Mouse (Mus musculus) CH12.LX (cell line): ENCODE measurements at regions not wholly inside any gene's neighbourhood (a gene's known extent, or its start where the extent isn't known, plus 50 kb on each side); places are given as distances from the start of the nearest gene placed in this dataset.

Source experiments
- DNase-seq: peaks from one replicate; pipeline ENCODE4 v3.0.0-alpha.2; 2013; ENCODE audit errors: extremely low read depth
- H3K27ac ChIP-seq: 2 replicates; pipeline ENCODE4 v1.5.1; 2012; ENCODE audit warnings: low read depth, mild to moderate bottlenecking, control low read depth, moderate library complexity; ENCODE audit not compliant: insufficient read depth
- H3K27me3 ChIP-seq: replicated peaks from 2 replicates; pipeline ENCODE3; 2012; ENCODE audit warnings: inconsistent platforms
- H3K36me3 ChIP-seq, 2 experiments: replicated peaks in 1 of 2; 2 replicates each; pipeline versions ENCODE3 to v1.6.1; 2012; ENCODE audit warnings: inconsistent platforms in 1 of 2, low read length in 1 of 2, mild to moderate bottlenecking in 1 of 2, mixed read lengths in 1 of 2, moderate library complexity in 1 of 2; ENCODE audit not compliant: control insufficient read depth in 1 of 2, insufficient read depth in 1 of 2
- H3K4me1 ChIP-seq, 2 experiments: 2 replicates each; pipeline ENCODE4 v1.6.1; 2012; ENCODE audit warnings: inconsistent platforms in 1 of 2, moderate library complexity in 1 of 2; ENCODE audit not compliant: insufficient read depth in 2 of 2, control insufficient read depth in 1 of 2
- H3K4me2 ChIP-seq: 2 replicates; pipeline ENCODE4 v1.6.1; 2012; ENCODE audit warnings: low read depth, mild to moderate bottlenecking, control low read depth; ENCODE audit not compliant: poor library complexity, insufficient read depth, severe bottlenecking
- H3K4me3 ChIP-seq, 3 experiments: fragments of 150-350 bp in 1 of 3; sonication (generic) in 1 of 3; replicated peaks in 1 of 3; 2 replicates each; pipeline versions ENCODE3 to v1.5.1; 2011 to 2012; ENCODE audit warnings: low read depth in 2 of 3, low read length in 2 of 3, mild to moderate bottlenecking in 2 of 3, moderate library complexity in 2 of 3, control low read depth in 1 of 3, improper control_type of control experiment in 1 of 3, inconsistent platforms in 1 of 3, mixed read lengths in 1 of 3; ENCODE audit not compliant: poor library complexity in 1 of 3
- H3K79me2 ChIP-seq: replicated peaks from 2 replicates; pipeline ENCODE4 v1.6.1; 2012; ENCODE audit warnings: mild to moderate bottlenecking, moderate library complexity; ENCODE audit not compliant: control insufficient read depth, poor library complexity, insufficient read depth, severe bottlenecking; ENCODE audit errors: extremely low read depth
- H3K9ac ChIP-seq: 2 replicates; pipeline ENCODE4 v1.6.1; 2012; ENCODE audit warnings: low read depth, mild to moderate bottlenecking, control low read depth, moderate library complexity; ENCODE audit not compliant: insufficient read depth
- H3K9me3 ChIP-seq: replicated peaks from 2 replicates; pipeline ENCODE3; 2012; ENCODE audit warnings: low read length, inconsistent platforms, mixed read lengths
- CTCF ChIP-seq, 2 experiments: IDR thresholded peaks in 1 of 2; conservative IDR thresholded peaks in 1 of 2; 2 replicates each; pipeline ENCODE4 v1.5.1; 2011 to 2012; ENCODE audit warnings: low read depth in 2 of 2, low read length in 2 of 2, improper control_type of control experiment in 1 of 2, inconsistent platforms in 1 of 2, mild to moderate bottlenecking in 1 of 2, moderate library complexity in 1 of 2
- E2F4 ChIP-seq: IDR thresholded peaks from 2 replicates; pipeline ENCODE4 v1.6.1; 2011; ENCODE audit warnings: low read depth, low read length, improper control_type of control experiment; ENCODE audit not compliant: insufficient replicate concordance
- EP300 ChIP-seq: IDR thresholded peaks from 2 replicates; pipeline ENCODE4 v1.6.1; 2011; ENCODE audit warnings: low read length, improper control_type of control experiment
- GABPA ChIP-seq: IDR thresholded peaks from 2 replicates; pipeline ENCODE4 v1.6.1; 2012; ENCODE audit warnings: low read depth, low read length, improper control_type of control experiment, inconsistent platforms; ENCODE audit not compliant: insufficient replicate concordance
- JUN ChIP-seq: IDR thresholded peaks from 2 replicates; pipeline ENCODE4 v1.6.1; 2011; ENCODE audit warnings: low read depth, mild to moderate bottlenecking, low read length, improper control_type of control experiment, moderate library complexity; ENCODE audit not compliant: insufficient read depth
- JUND ChIP-seq: conservative IDR thresholded peaks from 2 replicates; pipeline ENCODE4 v1.6.1; 2011; ENCODE audit warnings: low read depth, low read length, improper control_type of control experiment
- KAT2A ChIP-seq: IDR thresholded peaks from 2 replicates; pipeline ENCODE4 v1.6.1; 2012; ENCODE audit warnings: low read length, improper control_type of control experiment, inconsistent platforms; ENCODE audit not compliant: insufficient replicate concordance
- MAFK ChIP-seq: IDR thresholded peaks from 2 replicates; pipeline ENCODE4 v1.6.1; 2011; ENCODE audit warnings: low read length, improper control_type of control experiment; ENCODE audit not compliant: insufficient replicate concordance
- MAX ChIP-seq: IDR thresholded peaks from 2 replicates; pipeline ENCODE4 v1.6.1; 2011; ENCODE audit warnings: low read length, improper control_type of control experiment
- MYC ChIP-seq: IDR thresholded peaks from 2 replicates; pipeline ENCODE4 v1.6.1; 2011; ENCODE audit warnings: low read depth, mild to moderate bottlenecking, improper control_type of control experiment, low read length
- NELFE ChIP-seq: IDR thresholded peaks from 2 replicates; pipeline ENCODE4 v1.6.1; 2011; ENCODE audit warnings: low read depth, low read length, improper control_type of control experiment
- NRF1 ChIP-seq: IDR thresholded peaks from 2 replicates; pipeline ENCODE4 v1.6.1; 2014; ENCODE audit warnings: low read depth, mild to moderate bottlenecking, inconsistent platforms, low read length, improper control_type of control experiment, moderate library complexity
- POLR2A ChIP-seq: IDR thresholded peaks from 2 replicates; pipeline ENCODE4 v1.6.1; 2011; ENCODE audit warnings: low read depth, mild to moderate bottlenecking, improper control_type of control experiment, low read length
- RCOR1 ChIP-seq: conservative IDR thresholded peaks from 2 replicates; pipeline ENCODE4 v1.6.1; 2012; ENCODE audit warnings: low read depth, mild to moderate bottlenecking, inconsistent platforms, low read length, improper control_type of control experiment
- SIN3A ChIP-seq: IDR thresholded peaks from 2 replicates; pipeline ENCODE4 v1.6.1; 2012; ENCODE audit warnings: low read length, improper control_type of control experiment, inconsistent platforms
- SMC3 ChIP-seq: IDR thresholded peaks from 2 replicates; pipeline ENCODE4 v1.6.1; 2011; ENCODE audit warnings: low read depth, low read length, improper control_type of control experiment
- TCF12 ChIP-seq: IDR thresholded peaks from 2 replicates; pipeline ENCODE4 v1.6.1; 2014; ENCODE audit warnings: low read depth, mild to moderate bottlenecking, inconsistent platforms, low read length, improper control_type of control experiment
- UBTF ChIP-seq: IDR thresholded peaks from 2 replicates; pipeline ENCODE4 v1.6.1; 2012; ENCODE audit warnings: low read depth, mild to moderate bottlenecking, inconsistent platforms, low read length, improper control_type of control experiment, moderate library complexity
- USF1 ChIP-seq: IDR thresholded peaks from 2 replicates; pipeline ENCODE4 v1.6.1; 2014; ENCODE audit warnings: low read depth, mild to moderate bottlenecking, inconsistent platforms, low read length, improper control_type of control experiment
- USF2 ChIP-seq: conservative IDR thresholded peaks from 2 replicates; pipeline ENCODE4 v1.6.1; 2011; ENCODE audit warnings: low read depth, low read length, improper control_type of control experiment
- ZC3H11A ChIP-seq: IDR thresholded peaks from 2 replicates; pipeline ENCODE4 v1.6.1; 2012; ENCODE audit warnings: low read depth, mild to moderate bottlenecking, inconsistent platforms, low read length, improper control_type of control experiment
- ZNF384 ChIP-seq: IDR thresholded peaks from 2 replicates; pipeline ENCODE4 v1.6.1; 2012; ENCODE audit warnings: low read depth, low read length, improper control_type of control experiment, inconsistent platforms
- dilution Hi-C: fragments of 300-500 bp; cut with MboI; formaldehyde crosslinking; loops from 2 replicates; pipeline ENCODE4 v1.14.3; 2020; ENCODE audit warnings: low sequenced_read_pairs; ENCODE audit not compliant: extremely low pct_unique_long_range_greater_than_20kb, extremely low pct_ligation_motif_present
- in situ Hi-C: fragments of 300-500 bp; cut with MboI; formaldehyde crosslinking; loops from 3 replicates; pipeline ENCODE4 v1.14.3; 2019; ENCODE audit warnings: low sequenced_read_pairs, low pct_ligation_motif_present, low pct_unique_long_range_greater_than_20kb, mixed read lengths

DNA sequence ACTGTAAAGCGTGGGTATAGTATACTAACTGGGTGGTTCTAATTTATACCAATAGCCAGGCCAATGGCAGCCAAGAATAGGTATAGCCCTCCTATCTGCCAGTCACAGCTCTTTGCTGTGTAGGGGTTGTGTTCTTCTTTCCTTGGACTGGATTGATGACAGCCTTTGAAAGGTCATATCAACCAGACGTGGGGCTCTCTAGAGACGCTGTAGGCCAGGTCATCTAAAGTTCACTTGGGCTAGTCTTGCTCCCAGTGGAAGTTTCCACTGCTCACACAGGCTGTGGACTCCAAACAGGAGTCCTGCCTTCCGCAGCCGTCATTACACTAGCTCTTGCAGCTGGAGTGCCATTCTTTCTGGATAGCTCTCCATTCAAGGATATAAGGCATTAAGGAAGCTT is 220.3 kb downstream of the Gja1 start:
- dilution Hi-C loops (no loop called here), in situ Hi-C loops (no loop called here)
- no peak overlapping the region for H3K27ac ChIP-seq
- no peaks in the 10 kb centered on the region for H3K27me3 ChIP-seq
- H3K4me1 ChIP-seq: no peaks in the 10 kb centered on the region
- H3K4me2 ChIP-seq: no peak overlapping the region
- H3K36me3 ChIP-seq: no peaks in the 10 kb centered on the region
- DNase-seq: no peak
- H3K79me2 ChIP-seq: no peaks in the 10 kb centered on the region
- no peak for TF ChIP-seq MYC
- no peak for TF ChIP-seq RCOR1
- TF ChIP-seq GABPA: no peak
- no peak for TF ChIP-seq TCF12
- TF ChIP-seq NELFE: no peak
- TF ChIP-seq POLR2A: no peak
- H3K4me3 ChIP-seq: no peak overlapping the region
- no peaks in the 10 kb centered on the region for H3K9me3 ChIP-seq
- H3K9ac ChIP-seq: no peak overlapping the region

DNA sequence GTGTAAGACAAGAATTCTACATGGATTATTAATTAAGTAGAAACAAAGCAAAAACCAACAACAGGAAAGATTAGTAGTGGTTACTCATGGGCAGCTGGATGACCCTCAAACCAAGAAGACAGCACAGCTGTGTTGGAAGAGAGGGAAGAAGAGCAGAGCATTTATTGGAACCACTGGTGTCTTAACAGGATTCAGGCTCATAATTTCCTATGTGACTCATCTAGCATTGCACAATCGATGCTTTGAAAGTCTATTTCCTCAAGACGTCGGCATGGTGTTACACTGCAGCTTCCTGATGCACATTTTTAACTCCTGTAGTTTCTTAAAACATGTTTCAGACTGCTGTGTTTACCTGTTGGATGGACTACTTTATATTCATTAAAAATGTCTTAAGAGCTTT is 221.1 kb downstream of the Gja1 start:
- no peak overlapping the region for H3K4me3 ChIP-seq
- no peak overlapping the region for H3K9ac ChIP-seq
- H3K4me1 ChIP-seq: no peaks in the 10 kb centered on the region
- dilution Hi-C loops: no loop called here
- H3K9me3 ChIP-seq: no peaks in the 10 kb centered on the region
- no peaks in the 10 kb centered on the region for H3K27me3 ChIP-seq
- TF ChIP-seq MAFK (no peak), MAX (no peak), USF1 (no peak), UBTF (no peak), E2F4 (no peak), NRF1 (no peak)
- H3K36me3 ChIP-seq: no peaks in the 10 kb centered on the region
- H3K27ac ChIP-seq: no peak overlapping the region
- no peak for DNase-seq
- in situ Hi-C loops: no loop called here
- H3K79me2 ChIP-seq: no peaks in the 10 kb centered on the region
- no peak overlapping the region for H3K4me2 ChIP-seq

DNA sequence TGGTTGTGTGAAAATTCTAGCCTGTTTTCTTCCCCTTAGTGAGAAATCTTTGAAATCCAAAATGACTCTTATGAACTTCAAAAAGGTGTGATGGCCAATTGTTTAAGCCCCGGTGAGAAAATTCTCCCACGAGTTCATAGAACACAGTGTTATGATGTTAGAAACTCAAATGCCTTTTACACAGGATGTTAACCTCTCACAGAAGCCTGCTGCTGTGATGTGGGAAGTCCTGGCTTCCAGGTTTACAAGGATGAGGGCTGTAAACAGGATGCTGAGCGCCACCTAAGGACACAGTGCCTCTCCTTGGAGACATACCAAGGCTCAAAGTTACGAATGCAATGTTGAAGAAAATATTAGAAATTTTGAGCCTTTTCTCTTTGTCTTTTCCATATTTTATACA is 222.8 kb downstream of the Gja1 start:
- Histone ChIP-seq H3K4me2 (no peak overlapping the region), H3K9ac (no peak overlapping the region), H3K36me3 (no peaks in the 10 kb centered on the region), H3K27ac (no peak overlapping the region), H3K4me1 (no peaks in the 10 kb centered on the region), H3K79me2 (no peaks in the 10 kb centered on the region), H3K4me3 (no peak overlapping the region), H3K27me3 (no peaks in the 10 kb centered on the region), H3K9me3 (no peaks in the 10 kb centered on the region)
- dilution Hi-C loops (no loop called here), in situ Hi-C loops (no loop called here)
- DNase-seq: no peak
- TF ChIP-seq MAFK (no peak), ZNF384 (no peak), ZC3H11A (no peak), JUN (no peak), SMC3 (no peak), KAT2A (no peak), CTCF (conservative IDR thresholded peaks at IDR 0.05 in 1 of 2, IDR thresholded peaks at IDR 0.05 in 1 of 2; ENCODE audit: low read depth in 2 of 2, low read length in 2 of 2) (no peak), NELFE (no peak), EP300 (no peak), RCOR1 (no peak), USF2 (no peak), SIN3A (no peak), JUND (no peak)
